Mouse (Mus musculus): ENCODE measurements around the gene Vamp2. TPM values are rescaled to one million over a fixed set of nuclear protein-coding genes. Genes with fewer than 3 reads are reported as not detected.

The Vamp2 gene
- total and polyA plus RNA-seq, 3 experiments = 104 to 425 (median 130) TPM

DNA sequence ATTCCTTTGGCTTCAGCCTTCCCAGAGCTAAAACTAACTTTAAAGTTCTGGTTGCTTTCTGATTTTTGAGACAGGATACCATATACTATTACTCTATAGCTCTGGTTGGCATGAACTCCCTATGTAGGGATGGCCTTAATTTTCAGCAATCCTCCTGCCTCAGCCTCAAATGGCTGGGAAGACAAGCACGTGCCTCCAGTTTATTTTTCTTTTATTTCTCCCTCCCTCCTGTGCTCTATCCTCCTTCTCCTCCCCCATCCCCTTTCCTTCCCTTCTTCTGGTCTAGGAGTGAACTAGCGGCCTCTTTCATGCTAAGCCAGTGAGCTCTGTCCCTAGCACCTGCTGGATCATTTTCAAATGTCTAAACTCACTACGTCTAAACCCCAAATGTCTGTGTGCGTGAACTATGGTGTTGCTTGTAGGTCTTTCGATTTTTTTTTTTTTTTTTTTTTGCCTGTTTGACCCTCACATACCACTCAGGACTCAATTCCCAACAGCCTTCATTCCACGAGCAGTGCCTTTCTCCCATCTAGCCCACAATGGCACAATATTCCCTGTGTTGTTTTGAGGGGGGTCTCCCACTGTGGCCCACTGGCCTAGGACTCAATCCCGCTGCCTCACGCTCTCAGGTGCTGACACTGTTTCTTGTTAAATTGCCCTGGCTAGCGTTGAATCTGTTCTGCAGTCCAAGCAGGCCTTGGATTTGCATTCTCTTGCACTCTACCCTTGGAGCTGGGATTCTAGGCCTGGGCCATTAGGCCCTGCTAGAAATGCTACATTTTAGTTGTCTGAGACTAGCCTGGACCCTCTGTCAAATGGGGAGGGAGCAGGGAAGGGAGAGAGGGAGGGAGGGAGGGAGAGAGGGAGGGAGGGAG is 23.8 kb upstream of the Vamp2 start:
- no peak for DNase-seq

DNA sequence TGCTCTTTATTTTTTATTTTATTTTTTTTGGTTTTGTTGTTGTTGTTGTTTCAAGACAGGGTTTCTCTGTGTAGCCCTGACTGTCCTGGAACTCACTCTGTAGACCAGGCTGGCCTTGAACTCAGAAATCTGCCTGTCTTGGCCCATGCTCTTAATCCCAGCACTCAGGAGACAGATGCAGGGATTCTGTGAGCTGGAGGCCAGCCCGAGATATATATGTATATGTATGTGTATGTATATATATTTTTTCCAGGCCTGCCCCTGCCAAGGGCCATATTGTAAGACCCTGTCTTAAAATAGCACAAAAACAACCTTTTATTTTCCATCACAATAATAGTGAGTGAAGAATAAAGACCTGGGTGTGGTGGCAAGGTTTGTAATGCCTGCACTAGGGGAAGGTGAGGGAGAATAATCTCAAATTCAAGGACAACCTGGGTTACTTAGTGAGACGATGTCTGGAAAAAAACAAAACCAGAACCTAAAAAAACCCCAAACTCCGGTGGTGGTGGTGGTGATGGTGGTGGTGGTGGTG is 22.8 kb upstream of the Vamp2 start:
- no peak for DNase-seq

DNA sequence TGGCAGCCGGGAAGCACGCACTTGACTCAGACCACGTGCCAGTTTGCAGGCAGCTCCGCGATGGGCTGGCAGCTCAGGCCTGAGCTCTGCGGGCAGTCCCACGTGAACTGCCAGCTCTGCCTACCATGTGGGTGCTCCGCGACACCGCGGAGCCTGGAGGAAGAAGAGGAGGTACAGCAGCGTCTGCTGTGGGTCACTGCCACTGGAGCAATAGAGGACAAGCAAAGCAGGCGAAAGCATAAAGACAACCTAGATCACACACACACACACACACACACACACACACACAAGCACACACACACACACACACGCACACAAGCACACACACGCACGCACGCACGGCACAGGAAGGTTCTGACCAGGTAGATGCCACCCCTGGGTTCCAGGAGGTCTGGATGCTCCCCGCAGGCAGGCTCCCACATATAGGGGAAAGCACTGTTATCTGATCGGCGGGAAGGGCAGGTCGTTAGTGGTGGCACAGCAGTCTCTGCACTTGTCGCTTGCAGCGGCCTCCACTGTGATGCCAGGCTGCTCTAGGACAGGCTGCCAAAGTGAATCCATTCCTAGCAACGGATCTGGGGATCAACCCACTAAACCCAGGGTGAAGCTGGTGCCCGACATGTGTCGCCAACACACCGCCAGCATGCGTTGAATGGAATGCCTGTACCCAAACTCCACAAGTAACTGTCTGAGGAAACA is 22.0 kb upstream of the Vamp2 start:
- peak; percentile 77 for DNase-seq

DNA sequence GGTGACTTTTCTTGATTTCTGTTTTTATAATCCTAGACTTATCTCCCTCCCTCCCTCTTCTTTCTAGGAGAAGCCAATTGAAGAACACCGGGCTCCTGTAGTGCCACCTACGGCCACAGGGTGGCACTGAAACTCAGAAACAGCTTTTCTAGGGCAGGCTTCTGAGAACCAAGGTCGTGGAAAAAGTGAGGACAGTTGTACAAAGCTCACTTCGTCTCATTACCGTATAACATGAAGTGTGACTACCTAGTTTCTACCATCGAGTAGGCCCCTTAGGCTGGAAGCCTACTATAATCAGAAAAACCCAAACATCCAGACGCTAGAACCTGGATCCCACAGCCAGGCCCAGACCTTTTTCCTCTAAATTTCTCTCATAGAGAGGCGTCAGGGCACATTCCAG is 21.3 kb upstream of the Vamp2 start:
- DNase-seq = peak; percentile 93

DNA sequence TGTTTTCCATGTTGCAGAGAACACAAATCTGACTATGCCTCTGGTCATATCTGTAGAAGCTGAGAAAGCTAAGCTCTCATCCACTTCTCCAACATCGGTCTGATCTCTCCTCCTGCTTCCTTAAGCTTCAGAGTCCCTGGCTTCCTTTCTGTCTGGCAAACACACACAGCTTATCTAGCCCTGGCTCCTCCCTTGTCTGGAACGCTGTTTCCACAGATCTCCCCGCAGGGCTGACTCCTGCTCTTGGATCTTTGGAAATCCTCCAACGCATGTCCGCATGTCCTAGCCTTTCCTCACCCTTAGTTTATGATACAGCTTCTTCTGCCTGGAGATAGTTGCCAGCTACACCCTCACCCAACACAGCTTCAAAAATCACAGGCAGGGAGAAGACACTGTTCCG is 20.7 kb upstream of the Vamp2 start:
- peak; percentile 67 for DNase-seq

DNA sequence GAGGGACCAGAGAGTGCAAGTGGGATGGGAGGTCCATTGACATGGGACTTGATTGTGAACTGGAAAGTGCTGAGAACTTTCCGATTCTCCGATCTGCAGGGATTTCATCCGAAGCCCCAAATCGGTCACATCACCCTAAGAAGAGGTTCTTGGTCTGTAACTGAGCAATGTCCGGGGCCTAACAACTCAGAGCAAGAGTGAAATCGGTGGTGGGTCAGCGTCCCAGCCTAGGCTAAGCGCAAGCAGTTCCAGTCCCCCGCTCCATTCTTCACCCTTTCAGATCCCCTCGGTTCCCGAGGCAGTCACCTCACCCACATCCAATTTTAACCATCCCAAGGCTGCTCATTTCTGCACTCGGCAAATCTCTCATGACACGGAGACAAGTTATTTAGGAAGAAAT is 18.2 kb upstream of the Vamp2 start:
- peak; percentile 59 for DNase-seq

DNA sequence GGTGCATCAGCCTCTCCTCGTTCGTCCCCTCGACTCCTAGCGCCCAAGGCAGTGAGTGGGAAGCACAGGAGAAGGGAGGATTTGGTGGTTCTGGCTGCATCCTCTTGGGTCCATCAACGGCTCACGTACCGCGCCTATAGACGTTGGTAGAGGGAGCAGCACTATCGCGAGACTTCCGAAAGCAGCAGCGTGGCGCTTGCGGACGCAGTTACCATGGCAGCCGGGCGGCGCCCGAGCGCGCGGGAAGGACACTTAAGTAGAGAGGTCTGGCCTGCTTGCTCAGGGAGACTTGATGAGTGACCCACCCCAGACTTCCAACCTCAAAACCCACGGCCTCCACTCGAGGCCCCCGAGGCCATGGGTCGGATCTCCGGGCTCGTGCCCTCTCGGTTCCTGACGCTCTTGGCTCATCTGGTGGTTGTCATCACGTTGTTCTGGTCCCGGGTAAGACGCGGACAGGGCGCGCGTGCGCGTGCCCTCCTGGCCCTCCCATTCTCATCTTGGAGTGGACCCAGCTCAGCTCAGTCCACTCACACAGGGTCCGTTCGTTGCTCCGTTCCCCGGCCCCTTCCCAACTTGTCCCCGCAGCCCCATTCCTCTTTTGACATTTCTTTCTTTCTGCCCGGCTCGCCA is 17.6 kb upstream of the Vamp2 start, which contains the start of gene Tmem107:
Gene Tmem107 (plus strand): TSS at position 217 of the 633 bp plus-strand sequence.
- DNase-seq = peak; percentile 95

DNA sequence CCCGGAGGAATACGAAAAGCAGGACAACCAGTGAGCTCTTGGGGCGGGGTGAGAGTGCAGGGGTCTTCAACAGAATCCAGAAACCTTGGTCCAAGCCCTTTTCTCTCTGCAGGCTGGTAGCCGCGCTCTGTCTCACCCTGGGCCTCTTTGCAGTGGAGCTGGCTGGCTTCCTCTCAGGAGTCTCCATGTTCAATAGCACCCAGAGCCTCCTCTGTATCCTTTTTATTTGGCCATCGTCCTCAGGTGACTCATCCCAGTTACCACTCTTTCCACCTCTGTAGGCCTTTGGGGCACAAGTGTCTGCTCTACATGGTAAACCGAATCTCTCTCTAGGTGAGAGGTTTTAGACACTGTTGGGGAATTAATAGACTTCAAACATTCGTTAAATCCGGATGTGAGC is 17.0 kb upstream of the Vamp2 start:
- no peak for DNase-seq

DNA sequence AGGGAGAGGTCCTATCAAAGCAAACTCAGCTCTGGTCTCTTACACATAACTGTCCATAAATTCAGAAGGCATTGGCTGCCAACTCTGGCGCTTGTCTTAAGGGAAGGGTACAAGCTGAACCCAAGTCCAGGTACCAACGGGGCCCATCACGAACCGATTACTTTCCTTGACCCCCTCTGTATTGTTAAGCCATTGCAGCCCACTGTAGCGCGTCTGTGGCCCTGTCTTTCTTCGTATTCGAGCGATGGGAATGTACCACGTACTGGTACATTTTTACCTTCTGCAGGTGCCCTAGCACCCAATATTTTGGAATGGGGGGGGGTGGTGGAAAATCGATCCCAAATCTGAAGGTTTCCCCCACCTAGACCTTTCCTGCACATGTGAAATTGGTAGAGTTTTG is 16.1 kb upstream of the Vamp2 start:
- DNase-seq = no peak

DNA sequence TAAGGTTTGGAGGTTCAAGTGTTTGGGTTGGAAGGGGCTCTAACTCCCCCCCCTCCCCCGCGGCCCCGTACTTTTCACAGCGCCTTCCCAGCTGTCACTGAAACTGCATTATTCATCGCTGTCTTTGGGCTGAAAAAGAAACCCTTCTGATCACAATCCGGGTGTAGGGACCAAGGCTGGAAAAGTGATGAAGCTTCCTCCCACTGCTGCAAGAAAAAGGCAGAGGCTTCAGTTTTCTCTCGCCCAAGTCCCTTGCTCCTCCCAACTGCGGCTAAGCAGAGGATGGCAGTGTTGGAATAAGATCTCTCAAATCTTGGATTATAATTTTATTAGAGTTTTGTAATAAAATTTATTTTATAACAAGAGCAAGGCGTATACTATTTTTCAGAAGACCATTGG is 15.6 kb upstream of the Vamp2 start:
- DNase-seq = no peak

DNA sequence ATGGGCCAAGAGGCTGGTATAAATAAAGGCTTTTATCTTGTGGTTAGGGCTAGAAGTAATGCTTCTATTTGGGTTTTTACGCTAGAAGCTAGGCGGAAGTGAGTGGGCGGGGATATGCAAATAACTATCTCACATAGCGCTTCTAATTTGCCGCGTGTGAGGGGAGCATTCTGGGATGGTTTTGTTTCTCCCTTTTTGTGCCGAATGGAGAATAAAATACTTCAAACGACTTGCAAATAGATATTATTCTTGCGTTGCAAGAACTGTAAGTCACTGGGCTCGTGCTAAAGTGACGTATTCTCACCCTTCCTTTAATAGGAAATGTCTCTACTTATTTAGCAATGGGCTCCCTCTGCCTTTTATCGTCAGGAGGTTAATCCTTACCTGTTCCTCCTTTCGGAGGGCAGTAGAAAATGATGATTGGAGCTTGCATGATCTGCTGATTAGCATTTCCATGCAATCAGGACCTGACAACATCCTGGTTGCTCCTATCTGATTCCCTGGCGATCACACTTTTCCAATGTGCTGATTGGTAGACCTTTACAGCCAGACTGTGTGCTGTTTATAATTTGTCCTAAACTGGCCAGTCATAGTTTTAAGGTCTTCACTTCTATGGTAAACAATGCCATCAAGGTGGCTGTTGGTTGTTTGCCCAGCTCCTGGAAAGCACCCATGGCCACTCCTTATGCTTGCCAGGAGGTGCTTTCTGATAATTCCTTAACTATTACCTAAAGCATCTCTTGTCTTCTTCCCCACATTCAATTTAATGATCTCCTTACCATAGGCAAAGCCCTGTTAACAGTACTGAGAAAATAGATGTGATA is 15.0 kb upstream of the Vamp2 start:
- DNase-seq = peak; percentile 85

DNA sequence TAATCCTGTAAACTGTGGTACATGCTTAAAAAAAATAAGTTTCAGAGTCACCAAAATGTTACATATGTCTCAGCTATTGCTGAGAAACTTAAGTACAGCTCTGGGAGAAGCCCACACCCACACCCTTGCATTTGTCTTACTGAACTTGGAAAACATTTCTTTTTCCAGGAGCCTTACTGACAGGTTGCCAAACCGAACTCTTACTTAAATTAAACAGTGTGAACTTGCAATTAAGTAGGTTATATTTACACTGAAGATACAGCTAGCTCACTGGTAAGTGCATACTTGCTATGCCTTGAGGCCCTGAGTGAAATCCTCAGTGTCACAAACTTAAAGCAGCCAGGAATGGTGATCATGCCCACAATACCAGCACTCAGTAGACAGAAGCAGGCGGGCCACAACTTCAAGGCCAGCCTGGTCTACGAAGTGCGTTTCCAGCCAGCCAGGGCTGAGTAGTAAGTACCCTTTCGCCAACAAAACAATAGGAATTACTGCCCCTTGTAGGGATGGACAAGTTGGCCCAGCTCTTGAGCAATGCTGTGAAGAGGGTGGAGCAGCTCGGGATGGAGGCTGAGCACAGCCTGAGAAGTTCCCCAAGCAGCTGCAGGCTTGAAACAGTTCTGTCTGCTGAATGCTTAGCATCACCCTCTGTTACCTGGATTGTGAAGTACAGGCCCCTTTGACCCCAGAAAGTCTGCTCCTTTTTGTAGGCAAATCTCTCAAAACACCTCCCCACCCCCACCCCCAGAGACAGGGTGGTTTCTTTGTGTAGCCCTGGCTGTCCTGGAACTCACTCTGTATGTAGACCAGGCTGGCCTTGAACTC is 14.1 kb upstream of the Vamp2 start:
- DNase-seq = no peak

DNA sequence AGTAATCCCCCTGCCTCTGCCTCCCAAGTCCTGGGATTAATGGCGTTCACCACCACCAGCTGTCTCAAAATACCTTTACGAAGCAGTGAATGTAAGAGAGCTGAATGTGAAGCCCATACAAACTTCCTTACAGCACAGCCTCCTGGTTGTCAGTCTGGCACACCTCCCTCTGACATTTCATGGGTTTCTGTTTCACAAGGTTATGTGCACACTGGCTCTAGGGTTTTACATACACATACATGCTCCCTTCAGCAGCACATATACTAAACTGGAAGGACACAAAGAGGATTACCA is 13.6 kb upstream of the Vamp2 start:
- DNase-seq = no peak

DNA sequence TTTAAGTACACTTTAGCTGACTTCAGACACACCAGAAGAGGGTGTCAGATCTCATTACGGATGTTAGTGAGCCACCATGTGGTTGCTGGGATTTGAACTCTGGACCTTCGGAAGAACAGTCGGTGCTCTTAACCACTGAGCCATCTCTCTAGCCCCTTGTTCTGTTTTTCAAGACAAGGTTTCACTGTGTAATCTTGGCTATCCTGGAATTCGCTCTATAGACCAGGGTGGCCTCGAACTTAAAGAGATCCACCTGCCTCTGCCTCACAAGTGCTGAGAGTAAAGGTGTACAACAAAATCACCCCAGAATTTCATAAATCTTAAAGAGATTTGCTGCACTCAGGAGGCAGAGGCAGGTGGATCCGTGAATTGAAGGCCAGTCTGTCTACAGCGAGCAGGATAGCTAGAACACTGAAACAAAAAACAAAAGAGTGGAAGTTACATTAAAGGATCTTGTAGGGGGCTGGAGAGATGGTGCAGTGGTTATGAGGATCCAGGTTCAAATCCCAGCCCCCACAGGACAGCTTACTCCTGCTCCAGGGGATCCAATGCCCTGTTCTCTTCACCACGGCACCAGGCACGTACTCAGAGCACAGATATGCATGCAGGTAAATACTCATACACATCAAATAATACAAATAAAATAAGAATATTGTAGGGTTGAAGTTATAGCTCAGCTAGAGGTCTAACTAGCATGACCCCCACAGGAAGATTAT is 12.4 kb upstream of the Vamp2 start:
- peak; percentile 4 for DNase-seq

DNA sequence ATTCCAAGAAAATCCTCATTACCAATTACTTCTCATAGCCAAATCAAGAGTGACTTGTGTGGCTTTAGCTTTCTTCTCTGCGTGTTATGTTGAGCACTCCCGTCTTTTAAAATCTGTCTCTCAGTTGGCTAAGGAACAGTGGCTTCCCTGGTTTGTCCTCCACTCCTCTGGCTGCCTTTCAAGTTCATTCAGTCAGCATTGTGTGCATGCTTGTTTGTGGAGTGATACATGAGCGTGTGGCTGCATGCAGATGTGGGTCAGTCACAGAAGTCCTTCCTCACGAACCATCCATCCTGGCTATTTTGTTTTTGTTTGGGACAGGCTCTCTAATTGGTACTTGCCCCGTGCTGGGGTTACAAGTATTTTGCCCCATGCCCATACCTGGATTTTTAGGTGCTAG is 11.7 kb upstream of the Vamp2 start:
- peak; percentile 70 for DNase-seq

DNA sequence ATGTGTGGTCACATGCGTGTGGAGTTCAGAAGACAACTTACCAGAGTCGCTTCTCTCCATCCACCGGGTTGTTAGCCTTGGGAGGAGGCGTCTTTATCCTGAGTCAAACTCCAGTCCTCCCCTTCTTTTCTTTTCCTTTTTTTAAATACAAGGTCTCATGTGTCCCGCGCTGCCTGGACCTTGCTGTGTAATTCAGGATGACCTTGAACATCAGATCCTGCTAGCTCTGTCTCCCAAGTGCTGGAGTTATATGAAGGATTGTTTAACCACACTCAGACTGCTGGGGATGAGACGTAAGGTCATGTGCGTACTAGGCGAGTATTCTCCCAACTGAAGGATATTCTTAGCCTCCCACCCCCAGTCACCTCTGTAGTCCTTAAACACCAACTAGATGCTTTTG is 11.0 kb upstream of the Vamp2 start:
- peak; percentile 55 for DNase-seq

DNA sequence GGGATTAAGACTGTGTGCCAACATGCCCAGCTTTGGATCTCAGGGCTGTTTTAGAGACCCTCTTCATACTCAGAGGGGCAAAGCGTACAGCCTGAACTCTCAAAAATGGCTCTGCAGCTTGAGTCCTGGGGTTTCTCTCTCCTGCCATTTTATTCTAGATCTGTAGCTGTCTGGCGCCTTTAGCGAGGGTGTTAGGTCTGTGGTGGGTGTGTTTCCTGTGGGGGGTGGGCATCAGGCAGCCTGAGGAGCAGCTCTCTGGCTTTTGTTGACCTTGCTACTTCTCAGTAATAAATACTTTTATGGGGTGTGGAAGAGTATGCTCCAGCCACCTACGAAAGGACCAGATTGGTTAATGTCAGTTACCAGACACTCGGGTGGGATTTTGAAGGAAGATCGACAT is 10.2 kb upstream of the Vamp2 start:
- DNase-seq = no peak

DNA sequence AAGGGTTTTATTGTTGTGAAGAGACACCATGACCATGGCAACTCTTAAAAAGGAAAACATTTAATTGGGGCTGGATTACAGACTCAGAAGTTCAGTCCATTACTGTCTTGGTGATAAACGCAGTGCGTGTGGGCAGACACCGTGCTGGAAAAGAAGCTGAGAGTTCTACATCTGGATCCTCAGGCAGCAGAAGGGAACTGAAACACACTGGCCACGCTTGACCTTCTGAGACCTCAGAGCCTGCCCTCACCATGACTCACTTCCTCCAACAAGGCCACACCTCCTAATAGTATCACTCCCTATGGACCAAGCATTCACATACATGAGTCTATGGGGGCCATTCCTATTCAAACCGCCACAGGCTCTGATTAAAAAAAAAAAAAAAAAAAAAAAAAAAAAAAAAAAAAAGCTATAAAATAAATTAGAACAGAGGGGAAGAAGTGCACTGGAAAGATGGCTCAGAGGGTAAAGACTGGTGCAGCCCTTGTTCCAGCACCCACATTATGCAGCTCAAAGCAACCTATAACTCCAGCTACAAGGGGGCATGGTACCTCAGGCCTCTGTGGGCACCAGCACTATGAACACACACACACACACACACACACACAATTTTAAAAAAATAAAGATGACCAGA is 9.4 kb upstream of the Vamp2 start:
- DNase-seq = peak; percentile 62

DNA sequence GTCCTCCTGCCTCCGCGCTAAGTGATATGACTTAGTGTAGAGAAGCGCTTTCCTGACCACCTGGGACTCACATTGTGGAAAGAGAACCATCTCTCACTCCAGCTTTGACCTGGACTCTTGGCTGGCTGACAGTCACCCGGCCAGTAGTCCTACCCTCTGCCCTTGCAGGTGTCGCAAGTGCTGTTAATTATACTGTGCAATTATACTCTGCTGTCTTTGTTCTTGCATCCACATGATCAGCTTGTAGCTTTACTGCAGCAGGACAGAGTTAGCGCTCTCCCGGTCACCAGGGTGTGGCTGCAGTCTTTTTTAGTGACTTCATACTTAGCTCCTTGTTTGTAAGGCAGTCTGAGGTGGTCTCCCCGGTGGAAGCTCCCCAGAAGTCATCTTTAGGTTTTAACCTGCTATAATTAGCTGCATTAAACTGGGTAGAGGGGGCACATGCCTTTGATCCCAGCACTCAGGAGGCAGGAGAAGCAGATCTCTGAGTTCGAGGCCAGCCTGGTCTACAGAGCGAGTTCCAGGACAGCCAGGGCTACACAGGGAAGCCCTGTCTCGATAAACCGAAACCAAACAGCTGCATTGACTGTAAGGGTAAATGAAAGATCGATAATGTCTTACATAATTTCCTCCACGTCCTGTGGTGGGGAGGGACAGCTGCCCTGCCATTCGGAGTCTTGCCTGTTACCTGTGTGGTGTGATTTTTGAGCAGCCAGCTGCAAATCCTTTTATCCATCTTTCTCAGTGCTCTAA is 8.0 kb upstream of the Vamp2 start:
- DNase-seq = no peak
